Mouse (Mus musculus): ENCODE data around the gene Glyat. TPM values are rescaled to one million over a fixed set of nuclear protein-coding genes. Genes with fewer than 3 reads are reported as not detected.

The Glyat gene
- polyA plus RNA-seq (2011; ENCODE audit: insufficient read depth, insufficient read length, low replicate concordance, missing spikeins), result 0.45 and 2.5 TPM in 2 replicates

GRCm38 (mm10) chr19:12633176-12633575 lies at the start of gene Glyat:
TSS of gene Glyat (plus strand) at chr19:12633308.
- Histone ChIP-seq H3K4me3 (replicated peaks; ENCODE audit: control insufficient read depth, low read depth, low read length) (no peak within 1 kb of the TSS), H3K27ac (ENCODE audit: control insufficient read depth, insufficient read depth, low read depth, low read length, poor library complexity) (no peak within 1 kb of the TSS), H3K4me1 (ENCODE audit: control insufficient read depth, insufficient read depth, low read length) (no peaks in the 10 kb centered on the region)
- WGBS, result 51% methylated on average over 4 of the region's 4 CpGs
- no peak for TF ChIP-seq POLR2A (IDR thresholded peaks at IDR 0.05; ENCODE audit: borderline replicate concordance, control insufficient read depth, low read depth, low read length)
- no peak for TF ChIP-seq CTCF (IDR thresholded peaks at IDR 0.05; ENCODE audit: control insufficient read depth, insufficient read depth, low read length)

GRCm38 (mm10) chr19:12585310-12585709 lies 47.8 kb upstream of the Glyat start:
- H3K27ac ChIP-seq (ENCODE audit: control insufficient read depth, insufficient read depth, low read depth, low read length, poor library complexity), result no peak overlapping the region
- 31% methylated on average over 4 of the region's 4 CpGs for WGBS
- no peak overlapping the region for H3K4me3 ChIP-seq (replicated peaks; ENCODE audit: control insufficient read depth, low read depth, low read length)
- H3K4me1 ChIP-seq (ENCODE audit: control insufficient read depth, insufficient read depth, low read length), result no peaks in the 10 kb centered on the region; the same call in 1 of the 2 replicates
- no peak for TF ChIP-seq POLR2A (IDR thresholded peaks at IDR 0.05; ENCODE audit: borderline replicate concordance, control insufficient read depth, low read depth, low read length)
- TF ChIP-seq CTCF (IDR thresholded peaks at IDR 0.05; ENCODE audit: control insufficient read depth, insufficient read depth, low read length), result no peak

GRCm38 (mm10) chr19:12591908-12592307 lies 41.2 kb upstream of the Glyat start:
- peak; percentile 87 for TF ChIP-seq CTCF (IDR thresholded peaks at IDR 0.05; ENCODE audit: control insufficient read depth, insufficient read depth, low read length)
- TF ChIP-seq POLR2A (IDR thresholded peaks at IDR 0.05; ENCODE audit: borderline replicate concordance, control insufficient read depth, low read depth, low read length), result no peak
- Histone ChIP-seq H3K27ac (ENCODE audit: control insufficient read depth, insufficient read depth, low read depth, low read length, poor library complexity) (no peak overlapping the region), H3K4me1 (ENCODE audit: control insufficient read depth, insufficient read depth, low read length) (peaks cover 2% of the 10 kb centered on the region; the same call in 1 of the 2 replicates), H3K4me3 (replicated peaks; ENCODE audit: control insufficient read depth, low read depth, low read length) (no peak overlapping the region)
- 6% methylated on average over 1 of the region's 1 CpGs for WGBS

GRCm38 (mm10) chr19:12595135-12595529 lies 38.0 kb upstream of the Glyat start:
- Histone ChIP-seq H3K27ac (ENCODE audit: control insufficient read depth, insufficient read depth, low read depth, low read length, poor library complexity) (no peak overlapping the region), H3K4me3 (replicated peaks; ENCODE audit: control insufficient read depth, low read depth, low read length) (no peak overlapping the region), H3K4me1 (ENCODE audit: control insufficient read depth, insufficient read depth, low read length) (peaks cover 2% of the 10 kb centered on the region; the same call in 1 of the 2 replicates)
- TF ChIP-seq CTCF (IDR thresholded peaks at IDR 0.05; ENCODE audit: control insufficient read depth, insufficient read depth, low read length) (no peak), POLR2A (IDR thresholded peaks at IDR 0.05; ENCODE audit: borderline replicate concordance, control insufficient read depth, low read depth, low read length) (no peak)
- 66% methylated on average over 2 of the region's 2 CpGs for WGBS

GRCm38 (mm10) chr19:12595530-12596289 lies 37.4 kb upstream of the Glyat start:
- H3K4me1 ChIP-seq (ENCODE audit: control insufficient read depth, insufficient read depth, low read length), result peaks cover 2% of the 10 kb centered on the region; the same call in 1 of the 2 replicates
- TF ChIP-seq CTCF (IDR thresholded peaks at IDR 0.05; ENCODE audit: control insufficient read depth, insufficient read depth, low read length) (no peak), POLR2A (IDR thresholded peaks at IDR 0.05; ENCODE audit: borderline replicate concordance, control insufficient read depth, low read depth, low read length) (no peak; the same call in 1 of the 2 replicates)
- peak overlapping the region; percentile 53 for H3K4me3 ChIP-seq (replicated peaks; ENCODE audit: control insufficient read depth, low read depth, low read length)
- under 1% methylated on average over 49 of the region's 49 CpGs for WGBS
- no peak overlapping the region for H3K27ac ChIP-seq (ENCODE audit: control insufficient read depth, insufficient read depth, low read depth, low read length, poor library complexity)

- Histone ChIP-seq H3K27ac (ENCODE audit: control insufficient read depth, insufficient read depth, low read depth, low read length, poor library complexity) (no peak overlapping the region), H3K4me3 (replicated peaks; ENCODE audit: control insufficient read depth, low read depth, low read length) (peak overlapping the region; percentile 53), H3K4me1 (ENCODE audit: control insufficient read depth, insufficient read depth, low read length) (peaks cover 2% of the 10 kb centered on the region; the same call in 1 of the 2 replicates)
- TF ChIP-seq CTCF (IDR thresholded peaks at IDR 0.05; ENCODE audit: control insufficient read depth, insufficient read depth, low read length), result no peak
- no peak for TF ChIP-seq POLR2A (IDR thresholded peaks at IDR 0.05; ENCODE audit: borderline replicate concordance, control insufficient read depth, low read depth, low read length)
- 26% methylated on average over 23 of the region's 23 CpGs for WGBS
Observed at GRCm38 (mm10) chr19:12596290-12597072, 36.6 kb upstream of the Glyat start.

GRCm38 (mm10) chr19:12597073-12597405 lies 36.1 kb upstream of the Glyat start:
- TF ChIP-seq CTCF (IDR thresholded peaks at IDR 0.05; ENCODE audit: control insufficient read depth, insufficient read depth, low read length) (no peak), POLR2A (IDR thresholded peaks at IDR 0.05; ENCODE audit: borderline replicate concordance, control insufficient read depth, low read depth, low read length) (no peak)
- Histone ChIP-seq H3K27ac (ENCODE audit: control insufficient read depth, insufficient read depth, low read depth, low read length, poor library complexity) (no peak overlapping the region), H3K4me1 (ENCODE audit: control insufficient read depth, insufficient read depth, low read length) (peaks cover 2% of the 10 kb centered on the region; the same call in 1 of the 2 replicates), H3K4me3 (replicated peaks; ENCODE audit: control insufficient read depth, low read depth, low read length) (no peak overlapping the region)
- 80% methylated on average over 3 of the region's 3 CpGs for WGBS

GRCm38 (mm10) chr19:12598674-12599073 lies 34.4 kb upstream of the Glyat start:
- peaks cover 2% of the 10 kb centered on the region; the same call in 1 of the 2 replicates for H3K4me1 ChIP-seq (ENCODE audit: control insufficient read depth, insufficient read depth, low read length)
- no peak overlapping the region for H3K4me3 ChIP-seq (replicated peaks; ENCODE audit: control insufficient read depth, low read depth, low read length)
- WGBS, result 73% methylated on average over 3 of the region's 3 CpGs
- TF ChIP-seq CTCF (IDR thresholded peaks at IDR 0.05; ENCODE audit: control insufficient read depth, insufficient read depth, low read length) (no peak), POLR2A (IDR thresholded peaks at IDR 0.05; ENCODE audit: borderline replicate concordance, control insufficient read depth, low read depth, low read length) (no peak)
- H3K27ac ChIP-seq (ENCODE audit: control insufficient read depth, insufficient read depth, low read depth, low read length, poor library complexity), result no peak overlapping the region
